Mouse (Mus musculus) heart, embryonic 16.5 days (tissue): Measurements from ENCODE around the gene Spc24. TPM values are rescaled to one million over a fixed set of nuclear protein-coding genes. Genes with fewer than 3 reads are reported as not detected.
"Not testable (repeated sequence)": the region's sequence is repeated elsewhere in the genome, so short reads cannot be mapped to it uniquely, and the experiment has no call there.

Experiments used
- ATAC-seq: fragments of 200-750 bp; cut with Nextera tagmentation; replicated peaks from 2 replicates; pipeline ENCODE4 v1.8.0; 2017; ENCODE audit warnings: moderate number of reproducible peaks; ENCODE audit not compliant: insufficient read depth, low FRiP score; ENCODE audit errors: extremely low read depth
- H3K27ac ChIP-seq: fragments of 300-500 bp; sonication (generic); 2 replicates; pipeline ENCODE4 v1.5.1; 2014; ENCODE audit warnings: mild to moderate bottlenecking, low read length, control low read depth, moderate library complexity
- H3K27me3 ChIP-seq: fragments of 300-500 bp; sonication (generic); 2 replicates; pipeline ENCODE4 v1.6.1; 2014; ENCODE audit warnings: low read length, mixed read lengths; ENCODE audit not compliant: control insufficient read depth, insufficient read depth
- H3K36me3 ChIP-seq: fragments of 300-500 bp; sonication (generic); 2 replicates; pipeline ENCODE4 v1.6.1; 2014; ENCODE audit not compliant: control insufficient read depth, insufficient read depth
- H3K4me1 ChIP-seq: fragments of 300-500 bp; sonication (generic); 2 replicates; pipeline ENCODE4 v1.6.1; 2014; ENCODE audit warnings: low read length, mixed read lengths; ENCODE audit not compliant: control insufficient read depth, insufficient read depth
- H3K4me2 ChIP-seq: fragments of 300-500 bp; sonication (generic); 2 replicates; pipeline ENCODE4 v1.6.1; 2014; ENCODE audit warnings: low read depth, mild to moderate bottlenecking, control low read depth, low read length
- H3K4me3 ChIP-seq: fragments of 300-500 bp; sonication (generic); 2 replicates; pipeline ENCODE4 v1.5.1; 2014; ENCODE audit warnings: mild to moderate bottlenecking, control low read depth, low read length
- H3K9ac ChIP-seq: fragments of 300-500 bp; sonication (generic); 2 replicates; pipeline ENCODE4 v1.6.1; 2014; ENCODE audit warnings: low read length, control low read depth
- H3K9me3 ChIP-seq: fragments of 300-500 bp; sonication (generic); replicated peaks from 2 replicates; pipeline ENCODE4 v1.6.1; 2016; ENCODE audit warnings: low read length; ENCODE audit not compliant: control insufficient read depth
- WGBS: fragments of 180-500 bp; shearing (Covaris S2); extraction: QIAGEN DNeasy Blood & Tissue Kit; methylation state at CpG from one replicate; pipeline ENCODE4 v1.1.7; 2014; 5-methylcytosine and 5-hydroxymethylcytosine counted together
- polyA plus RNA-seq: library from polyadenylated mRNA; unstranded; fragments of >200 nt; fragmentation: Nextera tagmentation; extraction: Ambion mirVana; gene quantifications from 2 replicates; pipeline ENCODE4 v1.2.1, GENCODE M21; 2015

Spc24 gene
- polyA plus RNA-seq, 1 experiment from 2014 or later = 93.2 TPM

GRCm38 (mm10) chr9:21774353-21774752, 14.2 kb upstream of the Spc24 start:
- H3K4me3 ChIP-seq = no peak overlapping the region
- peaks cover 65% of the 10 kb centered on the region for H3K36me3 ChIP-seq
- H3K9me3 ChIP-seq = no peaks in the 10 kb centered on the region
- no peak overlapping the region for H3K9ac ChIP-seq
- H3K4me1 ChIP-seq = peaks cover 8% of the 10 kb centered on the region
- no peak overlapping the region for H3K4me2 ChIP-seq
- WGBS = 90% methylated on average over 16 of the region's 16 CpGs
- H3K27me3 ChIP-seq = no peaks in the 10 kb centered on the region
- no peak overlapping the region for H3K27ac ChIP-seq
- no peak for ATAC-seq

- not testable (repeated sequence) for H3K4me2 ChIP-seq, H3K9me3 ChIP-seq, H3K27ac ChIP-seq, H3K4me3 ChIP-seq, ATAC-seq, H3K27me3 ChIP-seq, H3K9ac ChIP-seq
- peaks cover 56% of the 10 kb centered on the region for H3K36me3 ChIP-seq
- H3K4me1 ChIP-seq = peaks cover 18% of the 10 kb centered on the region
- 81% methylated on average over 5 of the region's 5 CpGs for WGBS
Measured at GRCm38 (mm10) chr9:21773396-21773795, 13.3 kb upstream of the Spc24 start.

GRCm38 (mm10) chr9:21769558-21770183, 9.6 kb upstream of the Spc24 start:
- peaks cover 23% of the 10 kb centered on the region for H3K4me1 ChIP-seq
- H3K27ac ChIP-seq = peak overlapping the region; percentile 80
- peaks cover 35% of the 10 kb centered on the region for H3K36me3 ChIP-seq
- no peaks in the 10 kb centered on the region for H3K9me3 ChIP-seq
- ATAC-seq = peak; percentile 26; the same call in 1 of the 2 replicates
- H3K27me3 ChIP-seq = no peaks in the 10 kb centered on the region
- no peak overlapping the region for H3K4me3 ChIP-seq
- WGBS = 47% methylated on average over 26 of the region's 26 CpGs
- H3K9ac ChIP-seq = peak overlapping the region; percentile 34
- no peak overlapping the region for H3K4me2 ChIP-seq

- Histone ChIP-seq H3K36me3 (peaks cover 26% of the 10 kb centered on the region), H3K4me3 (no peak overlapping the region), H3K4me1 (peaks cover 27% of the 10 kb centered on the region), H3K27ac (peak overlapping the region; percentile 80), H3K4me2 (no peak overlapping the region), H3K27me3 (no peaks in the 10 kb centered on the region), H3K9me3 (no peaks in the 10 kb centered on the region), H3K9ac (peak overlapping the region; percentile 30; the same call in 1 of the 2 replicates)
- WGBS = 32% methylated on average over 13 of the region's 13 CpGs
- ATAC-seq = peak; percentile 57
Measured at GRCm38 (mm10) chr9:21768511-21769411, 8.7 kb upstream of the Spc24 start.

GRCm38 (mm10) chr9:21767896-21768295, 7.8 kb upstream of the Spc24 start:
- WGBS = 62% methylated on average over 11 of the region's 11 CpGs
- H3K36me3 ChIP-seq = peaks cover 20% of the 10 kb centered on the region
- H3K9me3 ChIP-seq = no peaks in the 10 kb centered on the region
- peaks cover 30% of the 10 kb centered on the region for H3K4me1 ChIP-seq
- H3K27me3 ChIP-seq = no peaks in the 10 kb centered on the region
- no peak overlapping the region for H3K4me3 ChIP-seq
- peak overlapping the region; percentile 80 for H3K27ac ChIP-seq
- ATAC-seq = peak; percentile 57
- no peak overlapping the region for H3K4me2 ChIP-seq
- H3K9ac ChIP-seq = no peak overlapping the region

GRCm38 (mm10) chr9:21764084-21764999, 4.2 kb upstream of the Spc24 start:
- Histone ChIP-seq H3K4me3 (no peak overlapping the region), H3K9ac (no peak overlapping the region)
- ATAC-seq = no peak

GRCm38 (mm10) chr9:21762135-21762534, 2.0 kb upstream of the Spc24 start:
- no peak overlapping the region for H3K4me3 ChIP-seq
- H3K4me1 ChIP-seq = peaks cover 31% of the 10 kb centered on the region
- no peaks in the 10 kb centered on the region for H3K27me3 ChIP-seq
- H3K4me2 ChIP-seq = no peak overlapping the region
- 0 out of 2 replicates have a peak, but pooled peaks cover 4% of the 10 kb centered on the region for H3K36me3 ChIP-seq
- no peak overlapping the region for H3K9ac ChIP-seq
- no peaks in the 10 kb centered on the region for H3K9me3 ChIP-seq
- ATAC-seq = peak; percentile 18; the same call in 1 of the 2 replicates
- H3K27ac ChIP-seq = peak overlapping the region; percentile 81

More at GRCm38 (mm10) chr9:21764084-21764999, 4.2 kb upstream of the Spc24 start:
- 87% methylated on average over 6 of the region's 6 CpGs for WGBS
- Histone ChIP-seq H3K27me3 (no peaks in the 10 kb centered on the region), H3K27ac (no peak overlapping the region), H3K4me1 (peaks cover 34% of the 10 kb centered on the region), H3K4me2 (no peak overlapping the region), H3K9me3 (no peaks in the 10 kb centered on the region), H3K36me3 (peaks cover 5% of the 10 kb centered on the region; the same call in 1 of the 2 replicates)

GRCm38 (mm10) chr9:21759718-21760117, 385 bp downstream of the Spc24 start:
- Histone ChIP-seq H3K9ac (peak overlapping the region; percentile 90), H3K36me3 (no peaks in the 10 kb centered on the region), H3K4me3 (peak overlapping the region; percentile 90), H3K9me3 (no peaks in the 10 kb centered on the region), H3K27me3 (no peaks in the 10 kb centered on the region), H3K27ac (peak overlapping the region; percentile 42; the same call in 1 of the 2 replicates), H3K4me1 (peaks cover 34% of the 10 kb centered on the region), H3K4me2 (peak overlapping the region; percentile 88)
- WGBS = 1% methylated on average over 20 of the region's 20 CpGs
- no peak for ATAC-seq
